Mouse (Mus musculus): Measurements from ENCODE around the gene Vmn2r16. TPM values are rescaled to one million over a fixed set of nuclear protein-coding genes. Genes with fewer than 3 reads are reported as not detected.

Gene Vmn2r16
- not detected in 2 replicates for polyA plus RNA-seq (2012; rRNA removed)

DNA sequence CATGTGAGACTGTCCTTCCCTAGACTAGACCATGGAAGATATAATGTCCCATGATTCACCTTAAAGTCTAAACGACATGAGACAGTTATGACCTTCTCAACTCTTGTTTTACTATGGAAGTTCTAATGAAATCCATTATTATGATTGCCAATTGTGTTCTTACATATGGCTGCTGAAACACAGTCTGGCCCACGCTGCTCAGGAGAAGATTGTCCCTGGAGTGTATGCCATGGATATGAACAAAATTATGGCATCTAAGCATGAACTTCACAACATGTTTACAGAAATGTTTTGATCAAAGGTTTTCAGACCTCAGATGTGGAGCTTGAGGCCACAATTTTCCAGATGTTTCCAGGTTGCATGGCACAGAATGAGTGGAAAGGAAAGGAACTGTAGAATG is at the start of gene Vmn2r16:
TSS of gene Vmn2r16 (plus strand) at position 301 of the 400 bp plus-strand sequence.

DNA sequence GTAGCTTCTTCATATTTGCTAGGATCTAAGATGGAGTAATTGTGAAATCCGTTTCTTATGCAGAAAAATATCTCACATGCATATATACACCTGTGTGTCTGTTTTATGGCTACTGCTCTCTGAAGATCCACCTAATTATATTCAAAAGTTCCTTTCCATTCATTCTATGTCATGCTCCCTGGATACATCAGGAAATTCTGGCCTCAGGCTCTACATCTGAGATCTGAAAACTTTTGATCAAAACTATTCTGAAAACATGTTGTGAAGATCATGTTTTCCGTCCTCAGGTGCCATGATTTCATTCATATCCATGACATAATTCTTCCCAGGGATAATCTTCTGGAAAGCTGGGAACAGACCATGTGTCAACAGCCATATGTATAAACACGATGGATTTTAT is 32.4 kb upstream of the Vmn2r16 start, which contains the start of gene Vmn2r15:
TSS of gene Vmn2r15 (minus strand) at position 101 of the 400 bp plus-strand sequence.

DNA sequence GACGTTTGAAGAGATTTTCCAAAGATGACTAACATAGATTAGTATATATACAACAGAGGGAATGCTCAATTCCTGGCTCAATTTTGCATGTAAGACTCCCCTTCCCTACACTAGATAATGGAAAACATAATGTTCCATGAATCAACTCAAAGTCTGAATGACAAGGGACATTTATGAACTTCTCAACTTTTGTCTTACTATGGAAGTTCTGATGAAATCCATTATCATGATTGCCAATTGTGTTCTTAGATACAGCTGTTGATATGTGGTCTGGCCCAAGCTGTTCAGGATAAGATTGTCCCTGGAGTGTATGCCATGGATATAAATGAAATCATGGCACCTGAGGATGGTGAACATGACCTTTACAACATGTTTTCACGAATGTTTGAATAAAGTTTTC is 89.4 kb downstream of the Vmn2r16 start, which contains the start of gene Vmn2r17:
TSS of gene Vmn2r17 (plus strand) at position 301 of the 400 bp plus-strand sequence.

Other genes starting within 250 kb of the Vmn2r16 start
- not detected in 2 replicates for gene Vmn2r12, start 232.2 kb upstream of the Vmn2r16 start, polyA plus RNA-seq (2012; rRNA removed)
- gene Vmn2r13, start 138.0 kb upstream of the Vmn2r16 start, polyA plus RNA-seq (2012; rRNA removed): not detected in 2 replicates
- gene Vmn2r14, start 105.5 kb upstream of the Vmn2r16 start, polyA plus RNA-seq (2012; rRNA removed): not detected in 2 replicates
- not detected in 2 replicates for gene Vmn2r15, start 32.5 kb upstream of the Vmn2r16 start, polyA plus RNA-seq (2012; rRNA removed)
- not detected in 2 replicates for gene Vmn2r17, start 89.5 kb downstream of the Vmn2r16 start, polyA plus RNA-seq (2012; rRNA removed)
- 10.8 and 15.7 TPM in 2 replicates for gene Crlf2, start 228.8 kb downstream of the Vmn2r16 start, polyA plus RNA-seq (2012; rRNA removed)

Measured in stomach, adult 2 months (tissue).